Mouse (Mus musculus) testis, adult 2 months (tissue): ENCODE measurements around the gene A430078G23Rik. TPM values are rescaled to one million over a fixed set of nuclear protein-coding genes. Genes with fewer than 3 reads are reported as not detected.

ENCODE experiments used
- H3K27ac ChIP-seq: fragments of 200-500 bp; 2 replicates; pipeline ENCODE4 v1.5.1; 2012; ENCODE audit warnings: low read depth, low read length; ENCODE audit not compliant: control insufficient read depth, insufficient read depth
- H3K27me3 ChIP-seq: fragments of 200-500 bp; 2 replicates; pipeline ENCODE4 v1.6.1; 2012; ENCODE audit warnings: mild to moderate bottlenecking, low read length, moderate library complexity; ENCODE audit not compliant: control insufficient read depth, insufficient read depth
- H3K36me3 ChIP-seq: fragments of 200-500 bp; 2 replicates; pipeline ENCODE4 v1.6.1; 2012; ENCODE audit warnings: mild to moderate bottlenecking, low read length; ENCODE audit not compliant: control insufficient read depth, insufficient read depth
- H3K4me1 ChIP-seq: fragments of 200-500 bp; 2 replicates; pipeline ENCODE4 v1.6.1; 2012; ENCODE audit warnings: low read length; ENCODE audit not compliant: control insufficient read depth, insufficient read depth
- H3K4me3 ChIP-seq: fragments of 200-500 bp; 2 replicates; pipeline ENCODE4 v1.5.1; 2012; ENCODE audit warnings: low read depth, mild to moderate bottlenecking, low read length, moderate library complexity, mixed read lengths; ENCODE audit not compliant: control insufficient read depth
- CTCF ChIP-seq: fragments of 200-500 bp; IDR thresholded peaks from 2 replicates; pipeline ENCODE4 v1.5.1; 2012; ENCODE audit warnings: low read depth, mild to moderate bottlenecking, inconsistent platforms, low read length, moderate library complexity; ENCODE audit not compliant: control insufficient read depth, insufficient read depth, insufficient replicate concordance
- POLR2A ChIP-seq: fragments of 200-500 bp; IDR thresholded peaks from 2 replicates; pipeline ENCODE4 v1.6.1; 2012; ENCODE audit warnings: low read depth, mild to moderate bottlenecking, inconsistent platforms, low read length, moderate library complexity; ENCODE audit not compliant: control insufficient read depth
- polyA plus RNA-seq: library from polyadenylated mRNA; depleted of rRNA; stranded (reverse); fragments of >200 nt; gene quantifications from 2 replicates; pipeline ENCODE4 v1.2.3, GENCODE M21; 2012; rRNA removed

The A430078G23Rik gene
- polyA plus RNA-seq, 1 experiment: 0.46 TPM

- no peaks in the 10 kb centered on the region for H3K36me3 ChIP-seq
- TF ChIP-seq CTCF: no peak
- TF ChIP-seq POLR2A: no peak
- H3K4me3 ChIP-seq: no peak overlapping the region
- H3K4me1 ChIP-seq: no peaks in the 10 kb centered on the region
- H3K27ac ChIP-seq: no peak overlapping the region
- H3K27me3 ChIP-seq: no peaks in the 10 kb centered on the region
Observed at GRCm38 (mm10) chr8:3425217-3425616, 72.0 kb downstream of the A430078G23Rik start.

- no peaks in the 10 kb centered on the region for H3K4me1 ChIP-seq
- H3K36me3 ChIP-seq: no peaks in the 10 kb centered on the region
- TF ChIP-seq CTCF: no peak
- no peak for TF ChIP-seq POLR2A
- no peak overlapping the region for H3K4me3 ChIP-seq
- no peaks in the 10 kb centered on the region for H3K27me3 ChIP-seq
- H3K27ac ChIP-seq: no peak overlapping the region
Observed at GRCm38 (mm10) chr8:3426211-3426610, 73.0 kb downstream of the A430078G23Rik start.

DNA sequence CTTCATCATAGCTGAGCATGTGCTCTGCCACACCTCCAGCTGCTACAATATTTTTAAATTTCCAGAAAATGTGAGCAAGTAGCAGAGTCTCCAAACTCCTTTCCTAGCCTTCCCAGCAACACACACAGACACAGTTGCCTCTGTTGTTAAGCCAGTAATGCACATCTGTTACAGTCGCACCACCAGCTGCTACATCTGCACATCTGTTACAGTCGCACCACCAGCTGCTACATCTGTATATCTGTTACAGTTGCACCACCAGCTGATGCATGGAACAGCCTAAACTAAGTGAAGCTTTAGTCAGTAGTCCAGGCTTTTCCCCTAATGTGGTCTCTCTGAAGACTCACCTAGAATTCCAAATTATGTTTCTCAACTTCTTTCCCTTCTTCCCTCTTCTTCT lies 75.2 kb downstream of the A430078G23Rik start:
- TF ChIP-seq POLR2A (no peak), CTCF (no peak)
- no peaks in the 10 kb centered on the region; the same call in 1 of the 2 replicates for H3K36me3 ChIP-seq

DNA sequence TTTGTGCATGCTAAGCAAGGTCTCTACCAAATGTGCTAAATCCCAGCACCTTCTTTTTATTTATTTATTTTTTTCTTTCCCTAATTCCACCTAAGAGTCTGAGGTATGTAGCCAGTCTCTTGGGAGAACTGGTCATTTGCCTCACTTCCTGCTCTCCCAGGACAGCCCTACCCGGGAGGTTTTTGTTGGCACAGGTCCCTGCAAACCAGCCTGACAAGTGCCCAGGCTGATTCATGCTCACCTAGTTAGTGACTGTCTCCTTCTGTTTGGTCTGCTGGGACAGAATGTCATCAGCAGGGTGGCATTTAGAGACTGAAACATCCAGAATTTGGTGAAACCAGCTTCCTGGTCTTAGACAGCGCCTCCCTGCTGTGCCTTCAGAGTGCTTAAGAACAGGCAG lies 76.8 kb downstream of the A430078G23Rik start:
- H3K36me3 ChIP-seq: no peaks in the 10 kb centered on the region; the same call in 1 of the 2 replicates
- TF ChIP-seq POLR2A: no peak
- no peak for TF ChIP-seq CTCF
- no peak overlapping the region for H3K4me3 ChIP-seq

More for the DNA sequence above, 75.2 kb downstream of the A430078G23Rik start:
- Histone ChIP-seq H3K4me1 (no peaks in the 10 kb centered on the region), H3K4me3 (no peak overlapping the region), H3K27me3 (no peaks in the 10 kb centered on the region), H3K27ac (no peak overlapping the region)

GRCm38 (mm10) chr8:3431113-3431512 lies 77.9 kb downstream of the A430078G23Rik start:
- Histone ChIP-seq H3K4me3 (no peak overlapping the region), H3K36me3 (peaks cover 1% of the 10 kb centered on the region), H3K4me1 (no peaks in the 10 kb centered on the region), H3K27me3 (no peaks in the 10 kb centered on the region), H3K27ac (no peak overlapping the region)
- no peak for TF ChIP-seq CTCF
- TF ChIP-seq POLR2A: no peak

More for the DNA sequence above, 76.8 kb downstream of the A430078G23Rik start:
- Histone ChIP-seq H3K4me1 (no peaks in the 10 kb centered on the region), H3K27me3 (no peaks in the 10 kb centered on the region), H3K27ac (no peak overlapping the region)

GRCm38 (mm10) chr8:3436492-3436891 lies 83.3 kb downstream of the A430078G23Rik start:
- H3K27ac ChIP-seq: no peak overlapping the region
- H3K4me1 ChIP-seq: no peaks in the 10 kb centered on the region
- H3K27me3 ChIP-seq: no peaks in the 10 kb centered on the region
- H3K4me3 ChIP-seq: no peak overlapping the region
- peaks cover 1% of the 10 kb centered on the region for H3K36me3 ChIP-seq
- TF ChIP-seq POLR2A: no peak
- no peak for TF ChIP-seq CTCF

DNA sequence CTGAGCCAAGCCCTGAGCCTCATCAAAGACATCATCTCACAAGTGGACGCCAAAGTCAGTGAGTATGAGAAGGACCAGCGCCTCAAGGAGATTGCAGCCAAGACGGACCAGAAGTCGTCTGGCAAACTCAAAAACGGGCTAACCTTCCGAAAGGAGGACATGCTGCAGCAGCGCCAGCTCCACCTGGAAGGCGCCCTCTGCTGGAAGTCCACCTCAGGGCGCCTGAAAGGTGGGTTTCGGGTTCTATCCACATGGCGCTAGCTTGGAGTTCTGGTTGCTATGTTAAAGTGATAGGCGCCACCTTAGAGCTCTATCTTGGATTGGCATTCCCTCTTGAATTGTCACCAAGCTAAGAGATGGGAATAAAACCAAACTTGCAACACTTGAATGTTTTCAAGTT lies 86.3 kb downstream of the A430078G23Rik start:
- no peak for TF ChIP-seq POLR2A
- Histone ChIP-seq H3K27me3 (no peaks in the 10 kb centered on the region), H3K36me3 (peaks cover 1% of the 10 kb centered on the region)

More for the DNA sequence above, 86.3 kb downstream of the A430078G23Rik start:
- no peak overlapping the region for H3K4me3 ChIP-seq
- H3K27ac ChIP-seq: no peak overlapping the region
- H3K4me1 ChIP-seq: no peaks in the 10 kb centered on the region

Other genes starting within 250 kb of the A430078G23Rik start
- 5.2 and 5.8 TPM in 2 replicates for gene Insr, start 73.8 kb upstream of the A430078G23Rik start, polyA plus RNA-seq
- gene Arhgef18, start 39.6 kb downstream of the A430078G23Rik start, polyA plus RNA-seq: 6.7 and 8.2 TPM in 2 replicates
- gene Pex11g, start 114.3 kb downstream of the A430078G23Rik start, polyA plus RNA-seq: 47.9 and 51.1 TPM in 2 replicates
- gene Tex45, start 117.4 kb downstream of the A430078G23Rik start, polyA plus RNA-seq: 72.2 and 114 TPM in 2 replicates
- 3.8 and 3.9 TPM in 2 replicates for gene Zfp358, start 139.7 kb downstream of the A430078G23Rik start, polyA plus RNA-seq
- gene Mcoln1, start 147.0 kb downstream of the A430078G23Rik start, polyA plus RNA-seq: 39.7 and 46.5 TPM in 2 replicates
- gene Pnpla6, start 162.0 kb downstream of the A430078G23Rik start, polyA plus RNA-seq: 12.4 and 17.8 TPM in 2 replicates
- 0.14 TPM in 1 of 2 replicates, not detected in the other for gene C330021F23Rik, start 214.6 kb downstream of the A430078G23Rik start, polyA plus RNA-seq
- gene Camsap3, start 233.9 kb downstream of the A430078G23Rik start, polyA plus RNA-seq: 28.7 and 34.4 TPM in 2 replicates